Mouse (Mus musculus): ENCODE results near the gene AA792892. TPM values are rescaled to one million over a fixed set of nuclear protein-coding genes. Genes with fewer than 3 reads are reported as not detected.
"Not testable (repeated sequence)": the region's sequence is repeated elsewhere in the genome, so short reads cannot be mapped to it uniquely, and the experiment has no call there.

Gene AA792892
- polyA plus RNA-seq (2015; fragmentation: Nextera tagmentation; extraction: Ambion mirVana) = not detected in 2 replicates

GRCm38 (mm10) chr5:94339449-94339848, at the start of gene AA792892:
AA792892 (plus strand) TSS chr5:94339749.
- not testable (repeated sequence) for H3K27me3 ChIP-seq (replicated peaks; ENCODE audit: control insufficient read depth, insufficient read depth, low read length); H3K27ac ChIP-seq (ENCODE audit: low read depth, low read length); H3K36me3 ChIP-seq (ENCODE audit: control insufficient read depth, insufficient read depth); H3K4me1 ChIP-seq (replicated peaks; ENCODE audit: control insufficient read depth, insufficient read depth, low read length); ATAC-seq; H3K4me2 ChIP-seq (replicated peaks; ENCODE audit: low read depth); H3K9ac ChIP-seq (ENCODE audit: low read depth, low read length); H3K9me3 ChIP-seq (ENCODE audit: control insufficient read depth); H3K4me3 ChIP-seq (ENCODE audit: low read depth, low read length)
- WGBS = no CpG with 5 or more reads among the region's 2 CpGs

- not testable (repeated sequence) for H3K27ac ChIP-seq (ENCODE audit: low read depth, low read length); H3K36me3 ChIP-seq (ENCODE audit: control insufficient read depth, insufficient read depth); H3K4me2 ChIP-seq (replicated peaks; ENCODE audit: low read depth); ATAC-seq; H3K27me3 ChIP-seq (replicated peaks; ENCODE audit: control insufficient read depth, insufficient read depth, low read length); H3K4me1 ChIP-seq (replicated peaks; ENCODE audit: control insufficient read depth, insufficient read depth, low read length); H3K9ac ChIP-seq (ENCODE audit: low read depth, low read length); H3K9me3 ChIP-seq (ENCODE audit: control insufficient read depth); H3K4me3 ChIP-seq (ENCODE audit: low read depth, low read length)
- WGBS = 81% methylated on average over 1 of the region's 1 CpGs
Observed at GRCm38 (mm10) chr5:94306696-94307095, 32.9 kb upstream of the AA792892 start, which contains the start of gene A430089I19Rik. A430089I19Rik (minus strand) TSS chr5:94306796.

- H3K36me3 ChIP-seq (ENCODE audit: control insufficient read depth, insufficient read depth); H3K27ac ChIP-seq (ENCODE audit: low read depth, low read length); H3K4me3 ChIP-seq (ENCODE audit: low read depth, low read length); ATAC-seq; H3K9me3 ChIP-seq (ENCODE audit: control insufficient read depth); H3K4me2 ChIP-seq (replicated peaks; ENCODE audit: low read depth); H3K9ac ChIP-seq (ENCODE audit: low read depth, low read length); H3K4me1 ChIP-seq (replicated peaks; ENCODE audit: control insufficient read depth, insufficient read depth, low read length); H3K27me3 ChIP-seq (replicated peaks; ENCODE audit: control insufficient read depth, insufficient read depth, low read length): not testable (repeated sequence)
- no CpG with 5 or more reads among the region's 2 CpGs for WGBS
Observed at GRCm38 (mm10) chr5:94314135-94314534, 25.4 kb upstream of the AA792892 start, which contains the start of gene Gm6502. Gm6502 (plus strand) TSS chr5:94314435.

Other genes starting within 250 kb of the AA792892 start
- gene Gm3106, start 121.7 kb upstream of the AA792892 start, polyA plus RNA-seq (2015; fragmentation: Nextera tagmentation; extraction: Ambion mirVana) = not detected in 2 replicates
- gene A430089I19Rik, start 33.0 kb upstream of the AA792892 start, polyA plus RNA-seq (2015; fragmentation: Nextera tagmentation; extraction: Ambion mirVana) = not detected in 2 replicates
- gene Gm6502, start 25.3 kb upstream of the AA792892 start, polyA plus RNA-seq (2015; fragmentation: Nextera tagmentation; extraction: Ambion mirVana) = not detected in 2 replicates
- gene Gm7682, start 106.0 kb downstream of the AA792892 start, polyA plus RNA-seq (2015; fragmentation: Nextera tagmentation; extraction: Ambion mirVana) = not detected in 2 replicates
- not detected in 2 replicates for gene Gm3139, start 186.5 kb downstream of the AA792892 start, polyA plus RNA-seq (2015; fragmentation: Nextera tagmentation; extraction: Ambion mirVana)

All from intestine, postnatal 0 days (tissue).